Mouse (Mus musculus) lung, postnatal 0 days (tissue): ENCODE measurements around the gene Hist1h2ac. TPM values are rescaled to one million over a fixed set of nuclear protein-coding genes. Genes with fewer than 3 reads are reported as not detected.

Source experiments
- ATAC-seq: fragments of 200-750 bp; cut with Nextera tagmentation; 2 replicates; pipeline ENCODE4 v1.8.0; 2017; ENCODE audit warnings: moderate library complexity
- DNase-seq: peaks from one replicate; pipeline ENCODE4 v3.0.0-alpha.2; 2016; ENCODE audit warnings: low spot score
- H3K27ac ChIP-seq: fragments of 300-500 bp; sonication (generic); 2 replicates; pipeline ENCODE4 v1.5.1; 2014; ENCODE audit warnings: antibody characterized with exemption, mild to moderate bottlenecking, low read length, mixed read lengths
- H3K27me3 ChIP-seq: fragments of 300-500 bp; sonication (generic); replicated peaks from 2 replicates; pipeline ENCODE4 v1.6.1; 2014; ENCODE audit warnings: low read length, mixed read lengths; ENCODE audit not compliant: insufficient read depth
- H3K36me3 ChIP-seq: fragments of 300-500 bp; sonication (generic); 2 replicates; pipeline ENCODE4 v1.6.1; 2014; ENCODE audit warnings: low read length, mixed read lengths; ENCODE audit not compliant: insufficient read depth
- H3K4me1 ChIP-seq: fragments of 300-500 bp; sonication (generic); 2 replicates; pipeline ENCODE4 v1.6.1; 2014; ENCODE audit warnings: antibody characterized with exemption, low read depth, low read length, mixed read lengths; ENCODE audit not compliant: insufficient read depth
- H3K4me2 ChIP-seq: fragments of 300-500 bp; sonication (generic); replicated peaks from 2 replicates; pipeline ENCODE4 v1.6.1; 2014; ENCODE audit warnings: low read depth, mild to moderate bottlenecking, low read length, moderate library complexity, mixed read lengths
- H3K4me3 ChIP-seq: fragments of 300-500 bp; sonication (generic); 2 replicates; pipeline ENCODE4 v1.5.1; 2014; ENCODE audit warnings: low read depth, low read length
- H3K9ac ChIP-seq: fragments of 300-500 bp; sonication (generic); replicated peaks from 2 replicates; pipeline ENCODE4 v1.6.1; 2014; ENCODE audit warnings: low read depth, mild to moderate bottlenecking
- H3K9me3 ChIP-seq: fragments of 300-500 bp; sonication (generic); 2 replicates; pipeline ENCODE4 v1.6.1; 2016; ENCODE audit warnings: low read length, mixed read lengths
- CTCF ChIP-seq: IDR thresholded peaks from 2 replicates; pipeline ENCODE4 v1.5.1; 2016; ENCODE audit warnings: antibody characterized with exemption, mild to moderate bottlenecking
- EP300 ChIP-seq: IDR thresholded peaks from 2 replicates; pipeline ENCODE4 v1.6.1; 2016; ENCODE audit warnings: antibody characterized with exemption, mild to moderate bottlenecking, control low read depth
- WGBS: fragments of 180-500 bp; shearing (Covaris S2); extraction: QIAGEN DNeasy Blood & Tissue Kit; methylation state at CpG from one replicate; pipeline ENCODE4 v1.1.7; 2014; 5-methylcytosine and 5-hydroxymethylcytosine counted together
- polyA plus RNA-seq: library from polyadenylated mRNA; unstranded; fragments of >200 nt; fragmentation: Nextera tagmentation; extraction: Ambion mirVana; gene quantifications from 2 replicates; pipeline ENCODE4 v1.2.1, GENCODE M21; 2015

Hist1h2ac gene
- polyA plus RNA-seq, 1 experiment from 2014 or later: 0.54 TPM

DNA sequence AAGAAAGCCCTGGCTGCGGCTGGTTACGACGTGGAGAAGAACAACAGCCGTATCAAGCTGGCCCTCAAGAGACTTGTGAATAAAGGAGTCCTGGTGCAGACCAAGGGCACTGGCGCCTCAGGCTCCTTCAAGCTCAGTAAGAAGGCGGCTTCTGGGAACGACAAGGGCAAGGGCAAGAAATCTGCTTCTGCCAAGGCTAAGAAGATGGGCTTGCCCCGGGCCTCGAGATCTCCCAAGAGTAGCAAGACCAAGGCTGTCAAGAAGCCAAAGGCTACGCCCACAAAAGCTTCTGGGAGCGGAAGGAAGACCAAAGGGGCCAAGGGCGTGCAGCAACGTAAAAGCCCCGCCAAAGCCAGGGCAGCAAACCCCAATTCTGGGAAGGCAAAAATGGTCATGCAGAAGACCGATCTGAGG is 12.3 kb upstream of the Hist1h2ac start:
- H3K27ac ChIP-seq: peak overlapping the region; percentile 45
- H3K36me3 ChIP-seq: no peaks in the 10 kb centered on the region
- TF ChIP-seq CTCF (no peak), EP300 (no peak)
- H3K27me3 ChIP-seq: no peaks in the 10 kb centered on the region
- H3K9me3 ChIP-seq: no peaks in the 10 kb centered on the region
- H3K4me2 ChIP-seq: peak overlapping the region; percentile 29
- H3K9ac ChIP-seq: no peak overlapping the region
- no peak overlapping the region for H3K4me3 ChIP-seq
- H3K4me1 ChIP-seq: no peaks in the 10 kb centered on the region
- DNase-seq (peak; percentile 57), ATAC-seq (no peak)
- WGBS: 42% methylated on average over 15 of the region's 15 CpGs

DNA sequence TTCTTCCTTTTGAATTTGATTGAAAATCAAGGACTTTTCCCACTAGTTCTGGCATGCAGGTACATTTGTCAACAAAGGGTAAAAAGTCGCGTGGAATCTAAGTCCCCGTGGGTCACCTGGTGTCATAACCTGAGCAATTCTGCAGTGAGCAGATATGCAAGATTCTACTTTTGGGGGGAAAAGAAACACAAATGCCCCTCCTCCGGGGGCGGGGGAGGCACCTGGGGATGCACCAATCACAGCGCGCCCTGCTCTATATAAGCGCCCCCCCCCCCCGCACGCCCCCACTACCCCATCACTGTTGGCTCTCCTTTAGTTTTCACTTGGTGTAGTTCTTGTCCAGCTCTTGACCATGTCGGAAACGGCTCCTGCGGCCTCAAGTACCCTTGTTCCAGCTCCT is 11.8 kb upstream of the Hist1h2ac start, which contains the start of gene Hist1h1t:
Hist1h1t (plus strand) TSS at position 301 of the 400 bp plus-strand sequence.
- H3K9ac ChIP-seq: no peak within 1 kb of the TSS
- H3K36me3 ChIP-seq: no peaks in the 10 kb centered on the region
- H3K4me3 ChIP-seq: no peak within 1 kb of the TSS
- no peaks in the 10 kb centered on the region for H3K27me3 ChIP-seq
- WGBS: 45% methylated on average over 10 of the region's 13 CpGs
- DNase-seq (no peak), ATAC-seq (no peak)
- H3K4me1 ChIP-seq: no peaks in the 10 kb centered on the region
- no peaks in the 10 kb centered on the region for H3K9me3 ChIP-seq
- no peak for TF ChIP-seq CTCF
- no peak for TF ChIP-seq EP300
- peak within 1 kb of the TSS; percentile 45 for H3K27ac ChIP-seq
- H3K4me2 ChIP-seq: peak within 1 kb of the TSS; percentile 29

DNA sequence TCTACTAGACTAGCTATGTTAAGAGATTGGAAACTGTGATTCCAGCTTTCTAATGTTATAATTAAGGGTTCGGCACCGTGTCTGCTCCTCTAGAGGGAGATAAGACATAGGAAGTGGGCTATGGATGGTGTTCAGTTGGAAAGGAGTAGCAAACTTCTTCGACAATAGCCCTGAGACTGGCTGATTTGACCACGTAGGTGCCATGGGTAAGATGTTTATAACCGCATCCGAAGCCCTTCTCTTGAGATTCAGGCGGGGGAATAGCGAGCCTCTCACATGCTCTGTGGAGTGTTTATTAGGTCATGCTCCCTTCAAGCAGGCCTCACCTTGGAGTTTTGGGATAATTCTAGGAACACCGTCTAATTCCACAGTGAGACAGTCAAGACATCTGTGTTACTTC is 11.2 kb upstream of the Hist1h2ac start:
- Histone ChIP-seq H3K4me1 (no peaks in the 10 kb centered on the region), H3K9ac (no peak overlapping the region), H3K9me3 (no peaks in the 10 kb centered on the region), H3K4me2 (no peak overlapping the region), H3K4me3 (no peak overlapping the region), H3K36me3 (no peaks in the 10 kb centered on the region), H3K27ac (no peak overlapping the region), H3K27me3 (no peaks in the 10 kb centered on the region)
- ATAC-seq: no peak
- DNase-seq: no peak
- 90% methylated on average over 9 of the region's 9 CpGs for WGBS
- TF ChIP-seq EP300: no peak
- no peak for TF ChIP-seq CTCF

DNA sequence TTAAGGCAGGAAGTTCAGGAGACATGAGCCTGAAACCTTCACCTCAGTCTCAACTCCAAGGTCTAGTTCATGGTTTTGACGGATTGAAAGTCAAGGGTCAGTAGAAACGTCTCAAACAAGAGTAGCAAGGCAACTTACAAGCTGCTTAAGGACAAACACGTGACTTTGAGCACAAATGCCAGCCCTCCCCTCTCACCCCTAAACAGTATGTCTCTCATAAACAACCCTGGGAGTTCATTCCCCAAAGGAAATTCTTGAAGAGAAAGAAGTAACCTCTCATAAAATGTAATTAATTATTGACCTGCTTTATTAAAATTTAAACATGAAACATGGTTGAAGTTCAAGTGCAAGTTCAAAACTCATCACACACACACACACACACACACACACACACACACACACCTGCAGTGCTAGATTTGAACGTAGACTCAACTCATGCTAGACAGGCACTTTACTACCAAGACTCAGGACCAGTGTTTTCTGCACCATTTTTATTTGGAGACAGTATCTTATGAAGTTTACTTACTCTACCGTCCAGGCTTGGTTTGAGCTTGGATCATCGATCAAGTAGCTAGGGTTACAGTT is 10.2 kb upstream of the Hist1h2ac start:
- Histone ChIP-seq H3K9me3 (no peaks in the 10 kb centered on the region), H3K27ac (no peak overlapping the region), H3K9ac (no peak overlapping the region), H3K36me3 (no peaks in the 10 kb centered on the region), H3K27me3 (no peaks in the 10 kb centered on the region), H3K4me2 (no peak overlapping the region), H3K4me3 (no peak overlapping the region), H3K4me1 (no peaks in the 10 kb centered on the region)
- no peak for ATAC-seq
- WGBS: 77% methylated on average over 6 of the region's 6 CpGs
- TF ChIP-seq EP300: no peak
- TF ChIP-seq CTCF: no peak
- DNase-seq: no peak

DNA sequence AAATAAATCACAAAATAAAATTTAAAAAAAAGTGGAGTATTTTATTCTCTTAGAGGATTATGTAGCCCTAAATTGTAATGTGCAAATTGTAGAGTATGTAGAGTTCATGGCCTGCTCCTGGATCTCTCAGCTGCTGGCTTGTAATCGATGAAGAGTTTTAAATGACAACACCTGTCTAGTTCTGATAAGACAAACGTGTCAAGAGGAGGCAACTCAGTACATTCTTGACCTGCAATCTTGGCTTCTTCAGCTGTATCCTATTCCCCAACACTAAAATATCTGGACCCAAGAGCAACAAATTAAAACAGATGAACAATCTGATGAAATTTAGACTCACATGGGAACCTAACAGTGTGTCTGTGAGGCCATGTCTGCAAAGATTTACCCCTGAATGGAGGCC is 5.7 kb upstream of the Hist1h2ac start:
- Histone ChIP-seq H3K4me2 (no peak overlapping the region), H3K4me1 (no peaks in the 10 kb centered on the region; the same call in 1 of the 2 replicates), H3K9me3 (no peaks in the 10 kb centered on the region), H3K9ac (no peak overlapping the region), H3K4me3 (no peak overlapping the region), H3K27me3 (no peaks in the 10 kb centered on the region), H3K36me3 (no peaks in the 10 kb centered on the region), H3K27ac (no peak overlapping the region)
- no peak for TF ChIP-seq CTCF
- no peak for TF ChIP-seq EP300
- ATAC-seq: no peak
- WGBS: 61% methylated on average over 2 of the region's 2 CpGs
- DNase-seq: no peak

DNA sequence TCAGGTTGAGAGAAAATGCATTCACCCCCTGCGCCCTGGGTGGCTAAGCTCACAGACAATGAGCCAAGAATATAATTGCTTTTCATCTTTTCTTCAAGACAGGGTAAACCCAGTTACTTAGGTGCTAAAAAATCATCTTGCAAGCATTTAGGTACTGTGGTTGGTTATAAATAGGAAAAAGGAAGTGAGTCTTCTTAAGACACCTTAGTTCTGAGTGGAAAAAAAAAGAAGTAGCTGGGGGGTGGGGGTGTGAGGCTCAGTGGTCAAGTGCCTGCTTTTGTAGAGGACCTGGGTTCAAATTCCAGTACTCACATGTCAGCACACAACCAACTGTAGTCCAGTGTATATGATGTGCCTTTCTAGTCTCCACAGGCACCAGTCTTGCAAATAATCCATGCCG is 5.2 kb upstream of the Hist1h2ac start:
- Histone ChIP-seq H3K9me3 (no peaks in the 10 kb centered on the region), H3K4me2 (no peak overlapping the region), H3K9ac (no peak overlapping the region), H3K36me3 (no peaks in the 10 kb centered on the region), H3K4me3 (no peak overlapping the region), H3K27ac (no peak overlapping the region), H3K4me1 (no peaks in the 10 kb centered on the region; the same call in 1 of the 2 replicates), H3K27me3 (no peaks in the 10 kb centered on the region)
- ATAC-seq (no peak), DNase-seq (no peak)
- TF ChIP-seq EP300: no peak
- no peak for TF ChIP-seq CTCF
- 96% methylated on average over 2 of the region's 2 CpGs for WGBS

DNA sequence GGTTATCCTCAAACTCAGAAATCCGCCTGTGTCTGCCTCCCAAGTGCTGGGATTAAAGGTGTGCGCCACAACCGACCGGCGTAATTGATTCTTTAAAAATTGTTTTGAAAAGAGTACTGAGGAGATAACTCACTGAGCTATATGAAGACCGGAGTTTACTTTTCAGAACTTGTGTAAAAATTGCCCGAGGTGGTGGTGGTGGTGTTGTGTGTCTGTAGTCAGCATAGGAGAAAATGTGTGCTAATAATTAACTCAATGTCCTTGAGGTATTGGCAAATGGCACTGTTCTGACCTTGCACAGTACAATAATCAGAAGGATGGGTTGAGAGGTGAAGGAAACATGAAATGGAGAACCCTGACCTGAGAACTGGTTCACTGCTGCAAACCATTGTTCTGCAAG is 4.2 kb upstream of the Hist1h2ac start:
- ATAC-seq (no peak), DNase-seq (no peak)
- H3K9ac ChIP-seq: no peak overlapping the region; the same call in 1 of the 2 replicates
- H3K36me3 ChIP-seq: no peaks in the 10 kb centered on the region
- WGBS: 86% methylated on average over 7 of the region's 7 CpGs
- H3K4me3 ChIP-seq: no peak overlapping the region
- H3K27ac ChIP-seq: no peak overlapping the region
- peaks cover 4% of the 10 kb centered on the region; the same call in 1 of the 2 replicates for H3K4me1 ChIP-seq
- H3K9me3 ChIP-seq: no peaks in the 10 kb centered on the region
- TF ChIP-seq CTCF (no peak), EP300 (no peak)
- no peaks in the 10 kb centered on the region for H3K27me3 ChIP-seq
- no peak overlapping the region for H3K4me2 ChIP-seq
